ENCODE assay signal across 16 mouse cellular contexts in the genomic region with DNA sequence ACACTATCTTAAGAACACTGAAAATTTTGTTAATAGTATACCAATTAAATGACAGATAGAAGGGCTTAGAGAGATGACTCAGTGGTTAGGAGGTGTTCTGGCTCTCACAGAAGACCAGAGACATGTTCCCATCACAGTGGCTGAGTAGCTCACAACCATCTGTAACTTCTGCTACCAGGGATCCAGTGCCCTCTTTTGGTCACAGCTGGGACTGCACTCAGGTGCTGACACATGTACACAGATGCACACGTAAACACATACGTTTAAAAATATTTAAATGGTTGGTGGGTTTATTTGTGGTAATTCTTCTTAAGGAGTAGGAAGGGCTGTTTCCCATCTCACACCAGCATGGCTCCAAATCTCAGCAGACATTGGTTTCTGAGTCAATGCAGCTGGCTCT. TPM values are rescaled to one million over a fixed set of nuclear protein-coding genes. Genes with fewer than 3 reads are reported as not detected.
DNase-seq lines count a peak whose midpoint lies in the region; ATAC-seq and TF ChIP-seq lines count a peak whose summit lies in the region.
"Had no signal": no experiment of that assay in that cellular context is flagged by ENCODE, and none has a peak within 500 bp of the region (broad histone marks: within the 10 kb centered on the region; RNA-seq: fewer than 3 reads in every experiment).

No protein-coding gene starts in this region.

- peaks cover 6% of the 10 kb centered on the region; the same call in 1 of the 2 replicates for H3K4me1 ChIP-seq in heart, embryonic 10.5 days
- peaks cover 10% of the 10 kb centered on the region for H3K4me1 ChIP-seq in liver, adult 2 months (ENCODE audit: control insufficient read depth, insufficient read depth, low read length)
- no peaks in the 10 kb centered on the region for H3K4me1 ChIP-seq in liver, embryonic 12.5 days
- peaks cover 1% of the 10 kb centered on the region for H3K4me1 ChIP-seq in ES-Bruce4 (ENCODE audit: control insufficient read depth, insufficient read depth, low read length)
- no peaks in the 10 kb centered on the region; the same call in 1 of the 2 replicates for H3K4me1 ChIP-seq in heart, embryonic 11.5 days (ENCODE audit: control insufficient read depth, insufficient read depth, low read length)
- H3K4me1 ChIP-seq: embryonic facial prominence, embryonic 13.5 days; forebrain, embryonic 12.5 days had no signal

- no peaks in the 10 kb centered on the region for H3K9me3 ChIP-seq in heart, embryonic 10.5 days
- H3K9me3 ChIP-seq in liver, embryonic 12.5 days (replicated peaks) = 0 out of 2 replicates have a peak, but pooled peaks cover 5% of the 10 kb centered on the region
- no peaks in the 10 kb centered on the region for H3K9me3 ChIP-seq in ES-Bruce4 (replicated peaks; ENCODE audit: control insufficient read depth, insufficient read depth, low read length, poor library complexity, severe bottlenecking)
- no peaks in the 10 kb centered on the region for H3K9me3 ChIP-seq in heart, embryonic 11.5 days (replicated peaks; ENCODE audit: control insufficient read depth, low read length)
- H3K9me3 ChIP-seq: embryonic facial prominence, embryonic 13.5 days; neural tube, embryonic 15.5 days had no signal

- no peak overlapping the region for H3K4me3 ChIP-seq in heart, embryonic 10.5 days
- no peak overlapping the region for H3K4me3 ChIP-seq in liver, adult 2 months (ENCODE audit: insufficient read depth, low read depth, low read length)
- H3K4me3 ChIP-seq in liver, embryonic 12.5 days = no peak overlapping the region
- no peak overlapping the region for H3K4me3 ChIP-seq in ES-Bruce4 (ENCODE audit: low read depth, low read length)
- no peak overlapping the region for H3K4me3 ChIP-seq in heart, embryonic 11.5 days (ENCODE audit: low read depth, low read length)
- H3K4me3 ChIP-seq: embryonic facial prominence, embryonic 13.5 days; forebrain, embryonic 12.5 days; neural tube, embryonic 15.5 days had no signal

- no peak overlapping the region for H3K9ac ChIP-seq in liver, adult 2 months (ENCODE audit: low read depth, low read length)
- no peak overlapping the region for H3K9ac ChIP-seq in liver, embryonic 12.5 days
- H3K9ac ChIP-seq in ES-Bruce4 (ENCODE audit: low read depth, poor library complexity, severe bottlenecking) = no peak overlapping the region
- no peak overlapping the region for H3K9ac ChIP-seq in heart, embryonic 11.5 days (ENCODE audit: low read depth, low read length)
- H3K9ac ChIP-seq: embryonic facial prominence, embryonic 13.5 days; forebrain, embryonic 12.5 days; neural tube, embryonic 15.5 days had no signal

- H3K4me2 ChIP-seq in liver, embryonic 12.5 days = no peak overlapping the region
- no peak overlapping the region for H3K4me2 ChIP-seq in heart, embryonic 11.5 days
- H3K4me2 ChIP-seq: embryonic facial prominence, embryonic 13.5 days; forebrain, embryonic 12.5 days; neural tube, embryonic 15.5 days had no signal

- TF ChIP-seq POLR2A in liver, adult 2 months (IDR thresholded peaks at IDR 0.05; ENCODE audit: extremely low read depth, insufficient read depth, low read length) = no peak
- TF ChIP-seq POLR2A in ES-Bruce4 (IDR thresholded peaks at IDR 0.05; ENCODE audit: insufficient read depth, low read length) = no peak

- no peaks in the 10 kb centered on the region for H3K27me3 ChIP-seq in heart, embryonic 10.5 days (ENCODE audit: insufficient read depth, poor library complexity, severe bottlenecking)
- H3K27me3 ChIP-seq in liver, adult 2 months (ENCODE audit: control insufficient read depth, insufficient read depth, low read length) = no peaks in the 10 kb centered on the region
- H3K27me3 ChIP-seq in liver, embryonic 12.5 days (replicated peaks) = no peaks in the 10 kb centered on the region
- H3K27me3 ChIP-seq in ES-Bruce4 (ENCODE audit: control insufficient read depth, insufficient read depth, low read length, poor library complexity, severe bottlenecking) = no peaks in the 10 kb centered on the region
- no peaks in the 10 kb centered on the region for H3K27me3 ChIP-seq in heart, embryonic 11.5 days (ENCODE audit: control insufficient read depth, insufficient read depth, low read length)
- H3K27me3 ChIP-seq: embryonic facial prominence, embryonic 13.5 days; forebrain, embryonic 12.5 days; neural tube, embryonic 15.5 days had no signal

- H3K79me2 ChIP-seq in liver, adult 2 months (ENCODE audit: control insufficient read depth, insufficient read depth, low read length) = no peaks in the 10 kb centered on the region

- H3K36me3 ChIP-seq in heart, embryonic 10.5 days = no peaks in the 10 kb centered on the region
- H3K36me3 ChIP-seq in liver, adult 2 months (ENCODE audit: control insufficient read depth, insufficient read depth, low read length) = no peaks in the 10 kb centered on the region
- no peaks in the 10 kb centered on the region for H3K36me3 ChIP-seq in liver, embryonic 12.5 days
- no peaks in the 10 kb centered on the region for H3K36me3 ChIP-seq in ES-Bruce4 (ENCODE audit: control insufficient read depth, insufficient read depth, low read length, poor library complexity, severe bottlenecking)
- H3K36me3 ChIP-seq in heart, embryonic 11.5 days (ENCODE audit: control insufficient read depth, insufficient read depth, low read length) = no peaks in the 10 kb centered on the region
- H3K36me3 ChIP-seq: embryonic facial prominence, embryonic 13.5 days; forebrain, embryonic 12.5 days; neural tube, embryonic 15.5 days had no signal

- TF ChIP-seq EP300 in ES-Bruce4 (IDR thresholded peaks at IDR 0.05; ENCODE audit: insufficient read depth, low read depth, low read length) = no peak

- intact Hi-C loops in heart, postnatal 36 days (cut with DNase I) = no loop called here

- peak; percentile 29; the same call in 1 of the 2 replicates for TF ChIP-seq CTCF in liver, adult 2 months (IDR thresholded peaks at IDR 0.05; ENCODE audit: low read depth, low read length)
- TF ChIP-seq CTCF in ES-Bruce4 (IDR thresholded peaks at IDR 0.05; ENCODE audit: low read depth, low read length) = peak; percentile 9

- WGBS in heart, embryonic 10.5 days = 94% methylated on average over 2 of the region's 2 CpGs
- 99% methylated on average over 2 of the region's 2 CpGs for whole genome bisulfite sequencing in liver, adult 2 months
- WGBS in liver, embryonic 12.5 days (ENCODE audit: insufficient replicate concordance) = 89% methylated on average over 2 of the region's 2 CpGs
- WGBS in heart, embryonic 11.5 days (ENCODE audit: insufficient replicate concordance) = 94% methylated on average over 2 of the region's 2 CpGs

- no peak for ATAC-seq in liver, embryonic 12.5 days
- no peak for ATAC-seq in heart, embryonic 11.5 days (replicated peaks; ENCODE audit: insufficient number of reproducible peaks, low FRiP score, low TSS enrichment)

- peak; percentile 59 for DNase-seq in heart, embryonic 10.5 days (ENCODE audit: low spot score)
- no peak for DNase-seq in heart, postnatal 36 days
- no peak for DNase-seq in liver, adult 2 months (ENCODE audit: extremely low read depth, low read depth, low spot score)
- peak; percentile 57 for DNase-seq in ZHBTc4 (ENCODE audit: low read depth, low spot score)
- DNase-seq in embryo, embryonic 11 days = no peak
- DNase-seq: adrenal gland, adult 8-10 months; kidney, adult 8-10 months; layer of hippocampus, adult 9-11 months; spleen, adult 18-20 months; thymus, adult 18-20 months had no signal

- H3K27ac ChIP-seq in heart, embryonic 10.5 days = no peak overlapping the region
- no peak overlapping the region for H3K27ac ChIP-seq in liver, adult 2 months (replicated peaks; ENCODE audit: insufficient read depth, low read depth, low read length)
- H3K27ac ChIP-seq in liver, embryonic 12.5 days = no peak overlapping the region
- H3K27ac ChIP-seq in ES-Bruce4 (ENCODE audit: insufficient read depth, low read length) = no peak overlapping the region
- H3K27ac ChIP-seq in heart, embryonic 11.5 days (ENCODE audit: low read depth, low read length) = no peak overlapping the region
- H3K27ac ChIP-seq: embryonic facial prominence, embryonic 13.5 days; forebrain, embryonic 12.5 days; neural tube, embryonic 15.5 days had no signal

RNA-seq across cellular contexts. Expression of a gene that starts 19.3 kb away (rescaled TPM):
- 71.5 and 91.4 TPM in 2 replicates for polyA plus RNA-seq in heart, embryonic 10.5 days (2016; fragmentation: Nextera tagmentation; extraction: Ambion mirVana)
- 100 to 1,000 TPM; 248 to 254 TPM for total RNA-seq in heart, postnatal 36 days (2021)
- total RNA-seq in liver, adult 2 months (2014; rRNA removed) = 32.2 and 35.2 TPM in 2 replicates
- polyA plus RNA-seq in liver, adult 2 months (2012; rRNA removed) = 16.4 and 17.5 TPM in 2 replicates
- polyA plus RNA-seq in liver, embryonic 12.5 days (2016; fragmentation: Nextera tagmentation; extraction: Ambion mirVana) = 19.3 and 20.2 TPM in 2 replicates
- polyA plus RNA-seq in ES-Bruce4 (2011; ENCODE audit: insufficient read depth, insufficient read length, low read depth, missing spikeins) = 61.8 and 65.4 TPM in 2 replicates
- polyA plus RNA-seq in heart, embryonic 11.5 days (2014; fragmentation: Nextera tagmentation; extraction: Ambion mirVana) = 107 and 126 TPM in 2 replicates

Comparison
In these comparisons a context has a peak if more than half of its experiments do, and no peak if none do; other contexts are left out.
1. DNase-seq: peak in heart, embryonic 10.5 days (single experiment) and ZHBTc4 (single experiment); none in heart, postnatal 36 days (0 of 2), liver, adult 2 months (single experiment) and embryo, embryonic 11 days (single experiment).